Mouse (Mus musculus) gastrocnemius, postnatal 25 days (tissue): Measurements from ENCODE around the gene Hmcn1. TPM values are rescaled to one million over a fixed set of nuclear protein-coding genes. Genes with fewer than 3 reads are reported as not detected.

Experiments used
- DNase-seq: peaks from one replicate; pipeline ENCODE4 v3.0.0; 2022
- total RNA-seq, 2 experiments: library from RNA; stranded (reverse); gene quantifications; 1 replicate in 1 of 2; 2 replicates in 1 of 2; pipeline ENCODE4 v1.2.3; 2021

Gene Hmcn1
- total RNA-seq, 2 experiments from 2014 or later, result 7.9 to 8.6 TPM

DNA sequence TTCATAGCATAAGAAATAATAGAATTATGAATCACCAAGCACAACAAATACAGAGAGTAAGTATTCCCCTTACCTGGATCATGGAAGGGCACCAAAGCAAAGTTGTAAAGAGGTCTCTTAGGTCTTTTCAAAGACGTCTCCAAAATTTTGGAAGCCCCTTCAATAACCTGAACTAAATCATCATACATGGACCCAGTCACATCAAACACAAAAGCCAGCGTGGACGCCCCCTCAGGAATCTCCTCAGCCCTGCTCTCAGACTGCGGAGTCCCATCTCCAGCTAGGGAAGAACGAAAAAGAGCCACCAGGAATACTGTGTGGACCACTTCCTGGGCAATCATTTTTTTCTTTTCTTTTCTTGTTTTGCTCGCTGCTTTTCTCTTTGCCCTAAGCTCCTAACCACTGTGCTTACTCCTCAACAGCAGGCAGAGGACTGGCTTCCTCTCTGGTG, 499 bp downstream of the Hmcn1 start:
- DNase-seq, result no peak

- DNase-seq, result no peak
These were observed 1.3 kb downstream of the Hmcn1 start for GRCm38 (mm10) chr1:150991745-150992554.

DNA sequence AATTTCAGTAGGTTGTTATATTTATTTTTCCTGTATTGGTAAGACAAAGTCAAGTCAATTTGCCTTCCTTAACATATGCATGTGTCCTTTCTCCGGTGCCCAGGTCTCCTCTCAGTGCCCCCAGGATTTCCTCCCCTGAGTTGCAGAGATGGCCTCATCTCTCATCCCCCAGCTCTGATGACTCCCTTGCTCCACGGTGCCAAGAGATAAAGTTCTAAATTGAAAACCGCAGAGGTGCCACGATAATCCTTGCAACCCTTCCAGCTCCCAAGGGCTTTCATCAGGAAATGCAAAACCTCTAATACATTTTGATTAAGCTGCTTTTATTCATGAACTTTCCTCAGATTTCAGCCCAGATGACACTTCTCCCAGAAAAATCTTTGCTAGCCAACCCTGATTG, 8.3 kb downstream of the Hmcn1 start:
- no peak for DNase-seq

- DNase-seq, result no peak
These were observed 9.1 kb downstream of the Hmcn1 start for GRCm38 (mm10) chr1:150984092-150984503.

- no peak for DNase-seq
These were observed 14.6 kb downstream of the Hmcn1 start for GRCm38 (mm10) chr1:150978651-150979050.

DNA sequence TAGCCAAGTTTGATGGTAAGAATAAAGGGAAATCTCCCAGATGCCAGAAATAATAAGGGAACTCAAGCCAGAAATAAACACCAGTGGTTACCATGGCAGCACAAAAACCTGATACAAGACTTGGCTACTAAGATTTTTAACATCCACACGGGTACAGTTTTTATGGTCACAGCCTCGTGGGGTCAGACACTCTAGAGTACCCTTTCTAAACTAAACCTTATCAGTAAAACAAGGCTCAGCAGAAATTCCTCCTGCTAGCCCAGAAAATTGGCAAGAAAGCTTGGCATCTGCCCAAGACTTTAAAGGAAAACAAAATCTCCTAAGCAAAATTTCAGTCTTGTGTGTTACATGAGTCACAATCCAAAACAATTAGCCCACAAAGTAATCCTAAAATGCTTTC, 17.0 kb downstream of the Hmcn1 start:
- no peak for DNase-seq

- no peak for DNase-seq
These were observed 33.7 kb downstream of the Hmcn1 start for GRCm38 (mm10) chr1:150959486-150960074.

GRCm38 (mm10) chr1:150951004-150951403, 42.2 kb downstream of the Hmcn1 start:
- no peak for DNase-seq

- no peak for DNase-seq
These were observed 43.2 kb downstream of the Hmcn1 start for GRCm38 (mm10) chr1:150950046-150950445.

GRCm38 (mm10) chr1:150948911-150949310, 44.3 kb downstream of the Hmcn1 start:
- DNase-seq, result no peak

GRCm38 (mm10) chr1:150943601-150944000, 49.6 kb downstream of the Hmcn1 start:
- DNase-seq, result no peak

GRCm38 (mm10) chr1:150942143-150942542, 51.1 kb downstream of the Hmcn1 start:
- DNase-seq, result no peak

GRCm38 (mm10) chr1:150936821-150937220, 56.4 kb downstream of the Hmcn1 start:
- DNase-seq, result no peak

GRCm38 (mm10) chr1:150933616-150934015, 59.6 kb downstream of the Hmcn1 start:
- DNase-seq, result peak; percentile 10

GRCm38 (mm10) chr1:150920860-150921259, 72.4 kb downstream of the Hmcn1 start:
- DNase-seq, result no peak

- no peak for DNase-seq
These were observed 73.0 kb downstream of the Hmcn1 start for GRCm38 (mm10) chr1:150920276-150920675.

DNA sequence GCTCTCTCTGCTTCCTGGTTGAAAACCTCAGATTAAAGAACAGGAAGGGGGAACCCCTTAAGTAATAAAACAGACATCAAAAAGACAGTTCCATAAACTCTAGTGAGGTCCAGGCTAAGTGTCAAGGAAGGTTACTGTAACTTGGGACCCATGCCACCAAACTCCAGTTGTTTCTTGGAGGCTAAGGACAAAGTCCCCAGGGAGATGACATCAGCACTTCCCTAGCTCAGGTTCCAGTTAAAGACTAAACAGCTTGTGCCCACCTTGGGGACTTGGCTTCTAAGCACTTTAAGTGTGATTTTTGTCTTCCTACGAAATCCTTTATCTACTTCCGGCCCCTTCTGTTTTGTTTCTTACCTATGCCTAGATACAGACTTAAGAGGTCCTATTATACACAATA, 78.3 kb downstream of the Hmcn1 start:
- DNase-seq, result no peak

DNA sequence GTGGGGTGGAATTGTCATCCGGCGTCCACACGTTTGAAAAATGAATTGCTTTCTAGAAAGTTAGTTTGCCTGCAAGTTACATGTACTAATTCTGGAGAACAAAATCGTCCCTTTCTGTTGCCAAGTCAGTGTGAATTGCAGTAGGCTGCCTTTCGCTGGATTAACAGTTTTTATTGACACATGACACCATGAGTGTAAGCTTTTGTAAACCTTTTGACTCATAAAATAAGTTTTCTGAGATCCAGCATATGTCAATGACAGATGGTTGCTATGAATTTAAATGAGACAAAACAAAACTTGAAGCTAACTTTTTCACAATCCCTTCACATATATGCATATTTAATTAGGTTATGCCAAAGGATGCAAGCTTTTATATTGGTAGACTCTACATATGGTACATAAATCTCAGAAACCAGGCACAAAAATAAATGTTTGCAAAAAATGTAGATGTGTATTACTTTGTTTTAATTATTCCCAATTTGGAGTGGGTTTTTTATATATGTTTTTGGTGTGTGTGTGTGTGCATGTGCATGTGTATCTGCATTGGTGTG, 79.6 kb downstream of the Hmcn1 start:
- no peak for DNase-seq

DNA sequence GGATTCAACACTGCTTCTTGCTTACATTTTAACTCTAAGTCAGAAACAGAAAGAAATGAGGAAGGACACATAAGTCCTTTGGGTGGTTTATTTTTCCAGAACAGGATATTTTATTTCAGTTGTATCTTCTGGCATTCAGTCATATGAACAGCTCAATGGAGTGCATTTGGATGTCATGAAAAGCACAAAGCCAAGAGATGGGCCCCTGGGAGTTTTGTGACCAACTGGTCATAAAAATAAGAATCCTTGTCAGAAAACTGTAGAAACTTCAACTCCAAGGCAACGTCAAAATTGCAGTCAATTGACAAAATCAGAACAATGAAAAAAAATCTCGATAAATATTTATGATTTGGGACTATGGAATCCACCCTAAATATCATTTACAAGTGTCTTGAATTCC, 83.6 kb downstream of the Hmcn1 start:
- DNase-seq, result peak; percentile 38

GRCm38 (mm10) chr1:150893677-150894188, 99.5 kb downstream of the Hmcn1 start:
- DNase-seq, result no peak

DNA sequence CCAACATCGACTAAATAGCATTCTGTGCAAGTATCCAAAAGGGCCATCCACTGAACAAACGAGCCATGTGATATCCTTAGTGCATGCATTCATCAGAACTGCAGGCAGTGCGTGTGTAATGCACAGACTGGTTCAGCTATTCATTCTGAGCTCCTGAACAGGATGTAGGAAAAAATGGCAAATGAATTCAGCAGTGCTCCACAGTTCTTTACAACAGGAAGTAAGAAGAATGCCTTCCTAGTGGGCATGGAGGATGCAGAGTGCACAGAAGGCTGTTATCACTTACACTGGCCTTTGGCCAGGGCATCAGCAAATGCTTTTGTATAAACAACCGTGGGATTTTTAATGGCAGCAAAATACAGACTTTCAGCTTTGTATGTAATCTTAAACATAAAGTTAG, 103.2 kb downstream of the Hmcn1 start:
- DNase-seq, result no peak

- DNase-seq, result no peak
These were observed 107.0 kb downstream of the Hmcn1 start for GRCm38 (mm10) chr1:150886267-150886666.

DNA sequence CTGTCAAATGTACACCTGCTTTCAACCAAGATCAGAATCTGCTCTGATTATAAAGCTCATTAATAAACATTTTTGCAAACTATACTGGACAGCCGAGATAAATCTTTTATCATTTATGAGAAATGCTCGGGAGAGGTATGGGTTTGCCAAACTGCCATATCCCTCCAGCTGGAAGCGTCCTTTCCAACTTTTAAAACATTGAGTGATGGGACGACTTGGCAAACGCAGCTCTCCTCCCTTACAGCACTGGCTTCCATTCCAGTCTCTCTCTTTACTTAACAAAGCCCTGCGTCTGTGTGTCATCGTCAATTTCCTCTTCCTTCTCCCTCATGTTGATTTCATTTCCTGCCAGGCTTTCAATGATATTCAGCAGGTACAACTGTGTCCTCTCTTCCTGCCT, 114.8 kb downstream of the Hmcn1 start:
- no peak for DNase-seq
